Mouse (Mus musculus): Measurements from ENCODE around the gene Usp40.

DNA sequence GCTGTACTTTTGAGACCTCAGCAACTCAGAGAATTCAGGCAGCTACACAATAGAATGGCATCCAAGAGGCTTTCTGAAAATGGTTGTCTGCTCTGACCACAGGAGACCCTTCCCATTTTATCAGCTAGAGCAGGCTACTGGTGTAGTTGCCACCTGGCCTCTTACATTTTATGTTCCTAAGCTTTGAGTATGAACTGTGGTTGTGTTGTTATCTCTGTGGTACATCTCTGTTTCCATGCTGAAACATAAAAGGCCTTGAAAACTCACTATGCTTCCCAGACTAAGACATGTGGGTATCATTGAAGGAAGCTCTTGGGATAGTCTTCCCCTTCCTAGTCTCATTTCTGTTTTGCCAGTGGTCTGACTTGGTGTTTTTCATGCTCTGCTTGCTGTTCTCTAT lies 106.2 kb downstream of the Usp40 start:
- no peak; the same call in 2 of the 3 replicates for TF ChIP-seq GATA1 (IDR thresholded peaks at IDR 0.05; ENCODE audit: borderline replicate concordance, low read length)
- no peak for TF ChIP-seq FLI1 (IDR thresholded peaks at IDR 0.05; ENCODE audit: low read length)

Measured in megakaryocyte, embryonic 14.5 days (primary cell).